Mouse (Mus musculus) regulatory T cell (primary cell): ENCODE data around the gene Pwwp2a.

Experiments used
- in situ Hi-C: fragments of 300-600 bp; cut with MboI, MseI; formaldehyde crosslinking; loops from one replicate; pipeline ENCODE4 v1.15.1; 2025; ENCODE audit warnings: high pct_unique_total_duplicates

Gene Pwwp2a

GRCm38 (mm10) chr11:43681472-43682414, at the start of gene Pwwp2a:
Gene Pwwp2a (plus strand): TSS chr11:43681998.
- in situ Hi-C loops, result no loop called here

GRCm38 (mm10) chr11:43632566-43632965, 49.2 kb upstream of the Pwwp2a start:
- in situ Hi-C loops, result no loop called here

GRCm38 (mm10) chr11:43633165-43633564, 48.6 kb upstream of the Pwwp2a start:
- in situ Hi-C loops, result no loop called here

GRCm38 (mm10) chr11:43633658-43634401, 48.0 kb upstream of the Pwwp2a start:
- in situ Hi-C loops, result no loop called here

GRCm38 (mm10) chr11:43636761-43637160, 45.0 kb upstream of the Pwwp2a start:
- in situ Hi-C loops, result no loop called here

- in situ Hi-C loops, result no loop called here
Observed at GRCm38 (mm10) chr11:43638486-43638885, 43.3 kb upstream of the Pwwp2a start.

GRCm38 (mm10) chr11:43643180-43643591, 38.6 kb upstream of the Pwwp2a start:
- in situ Hi-C loops, result no loop called here

- in situ Hi-C loops, result no loop called here
Observed at GRCm38 (mm10) chr11:43645286-43645685, 36.5 kb upstream of the Pwwp2a start.

- in situ Hi-C loops, result loop anchor here (10.0 kb wide), 1 partner anchor 1502 kb away; no protein-coding TSS in a partner anchor
Observed at GRCm38 (mm10) chr11:43653051-43653475, 28.7 kb upstream of the Pwwp2a start.

- in situ Hi-C loops, result loop anchor here (10.0 kb wide), 1 partner anchor 1498 kb away; no protein-coding TSS in a partner anchor
Observed at GRCm38 (mm10) chr11:43656464-43656863, 25.3 kb upstream of the Pwwp2a start.

GRCm38 (mm10) chr11:43658010-43658409, 23.8 kb upstream of the Pwwp2a start:
- in situ Hi-C loops, result loop anchor here (10.0 kb wide), 1 partner anchor 1497 kb away; no protein-coding TSS in a partner anchor

GRCm38 (mm10) chr11:43667038-43667745, 14.6 kb upstream of the Pwwp2a start:
- in situ Hi-C loops, result no loop called here

- in situ Hi-C loops, result no loop called here
Observed at GRCm38 (mm10) chr11:43682415-43683217, 818 bp downstream of the Pwwp2a start.

GRCm38 (mm10) chr11:43688850-43689249, 7.1 kb downstream of the Pwwp2a start:
- in situ Hi-C loops, result no loop called here

GRCm38 (mm10) chr11:43696623-43697022, 14.8 kb downstream of the Pwwp2a start:
- in situ Hi-C loops, result no loop called here

- in situ Hi-C loops, result no loop called here
Observed at GRCm38 (mm10) chr11:43698621-43699020, 16.8 kb downstream of the Pwwp2a start.

- in situ Hi-C loops, result no loop called here
Observed at GRCm38 (mm10) chr11:43700291-43700690, 18.5 kb downstream of the Pwwp2a start.

GRCm38 (mm10) chr11:43703552-43703951, 21.8 kb downstream of the Pwwp2a start:
- in situ Hi-C loops, result no loop called here

- in situ Hi-C loops, result no loop called here
Observed at GRCm38 (mm10) chr11:43705751-43706150, 24.0 kb downstream of the Pwwp2a start.

GRCm38 (mm10) chr11:43708409-43708808, 26.6 kb downstream of the Pwwp2a start:
- in situ Hi-C loops, result no loop called here

- in situ Hi-C loops, result no loop called here
Observed at GRCm38 (mm10) chr11:43712178-43712577, 30.4 kb downstream of the Pwwp2a start.
